Mouse (Mus musculus): ENCODE data around the gene Sapcd2. TPM values are rescaled to one million over a fixed set of nuclear protein-coding genes. Genes with fewer than 3 reads are reported as not detected.
"Not testable (repeated sequence)": the region's sequence is repeated elsewhere in the genome, so short reads cannot be mapped to it uniquely, and the experiment has no call there.

Gene Sapcd2
- polyA plus RNA-seq, 1 experiment from 2014 or later: 25.5 TPM

DNA sequence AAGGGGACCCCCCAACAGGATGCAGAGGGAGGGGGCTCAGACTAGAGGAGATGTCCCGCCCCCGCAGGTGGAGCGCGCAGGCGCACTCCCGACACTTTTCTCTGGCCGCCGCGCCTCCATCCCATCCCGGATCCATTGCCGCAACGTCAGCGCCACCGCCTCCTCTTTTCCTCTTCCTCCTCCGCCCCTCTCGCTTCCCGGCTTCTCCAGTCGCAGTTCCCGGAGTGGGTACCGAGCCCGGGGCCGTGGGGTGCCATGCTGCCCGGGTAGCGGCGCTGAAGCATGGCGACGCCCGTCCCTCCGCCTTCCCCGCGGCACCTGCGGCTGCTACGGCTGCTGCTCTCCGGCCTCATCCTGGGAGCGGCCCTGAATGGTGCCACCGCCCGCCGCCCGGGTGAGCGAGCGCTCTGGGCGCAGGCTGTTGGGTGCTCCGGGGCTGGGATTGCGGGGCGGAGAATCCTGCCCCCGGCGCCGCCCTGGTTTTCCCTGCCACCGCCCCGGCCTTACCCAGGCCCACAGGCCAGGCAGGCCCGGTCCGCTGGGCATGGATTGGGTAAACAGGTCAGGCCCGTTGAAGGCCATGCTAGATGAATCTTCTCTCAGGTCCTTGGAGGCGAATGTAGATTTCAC, 31.0 kb downstream of the Sapcd2 start:
- H3K4me3 ChIP-seq (replicated peaks): peak overlapping the region; percentile 97
- peaks cover 27% of the 10 kb centered on the region for H3K36me3 ChIP-seq
- H3K27me3 ChIP-seq: peaks cover 34% of the 10 kb centered on the region
- H3K4me1 ChIP-seq (replicated peaks): peaks cover 44% of the 10 kb centered on the region
- peak overlapping the region; percentile 99 for H3K9ac ChIP-seq (replicated peaks)
- H3K4me2 ChIP-seq (replicated peaks): peak overlapping the region; percentile 72
- ATAC-seq: peak; percentile 73
- no peaks in the 10 kb centered on the region for H3K9me3 ChIP-seq
- 1% methylated on average over 54 of the region's 54 CpGs for WGBS
- peak overlapping the region; percentile 92 for H3K27ac ChIP-seq

DNA sequence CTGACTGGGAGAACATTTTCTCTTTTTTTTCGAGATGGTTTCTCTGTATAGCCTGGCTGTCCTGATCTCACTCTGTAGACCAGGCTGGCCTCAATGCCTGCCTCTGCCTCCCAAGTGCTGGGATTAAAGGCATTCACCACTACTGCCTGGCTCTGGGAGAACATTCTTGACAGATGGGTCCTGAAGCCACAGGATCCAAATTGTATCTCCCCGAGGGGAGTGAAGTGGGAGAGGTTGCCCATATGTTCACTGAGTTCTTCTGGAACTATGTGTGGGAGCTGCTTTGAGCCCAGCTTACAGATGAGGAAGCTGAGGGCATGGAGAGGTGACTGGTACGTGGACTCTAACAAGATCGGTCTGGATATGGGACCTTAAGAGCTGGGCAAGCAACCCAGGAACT, 31.9 kb downstream of the Sapcd2 start:
- H3K27me3 ChIP-seq: peaks cover 25% of the 10 kb centered on the region
- peaks cover 36% of the 10 kb centered on the region for H3K36me3 ChIP-seq
- peak overlapping the region; percentile 92 for H3K27ac ChIP-seq
- ATAC-seq: no peak
- H3K4me1 ChIP-seq (replicated peaks): peaks cover 44% of the 10 kb centered on the region
- peak overlapping the region; percentile 72 for H3K4me2 ChIP-seq (replicated peaks)
- H3K4me3 ChIP-seq (replicated peaks): peak overlapping the region; percentile 97
- 95% methylated on average over 4 of the region's 4 CpGs for WGBS
- H3K9ac ChIP-seq (replicated peaks): peak overlapping the region; percentile 99
- no peaks in the 10 kb centered on the region for H3K9me3 ChIP-seq

DNA sequence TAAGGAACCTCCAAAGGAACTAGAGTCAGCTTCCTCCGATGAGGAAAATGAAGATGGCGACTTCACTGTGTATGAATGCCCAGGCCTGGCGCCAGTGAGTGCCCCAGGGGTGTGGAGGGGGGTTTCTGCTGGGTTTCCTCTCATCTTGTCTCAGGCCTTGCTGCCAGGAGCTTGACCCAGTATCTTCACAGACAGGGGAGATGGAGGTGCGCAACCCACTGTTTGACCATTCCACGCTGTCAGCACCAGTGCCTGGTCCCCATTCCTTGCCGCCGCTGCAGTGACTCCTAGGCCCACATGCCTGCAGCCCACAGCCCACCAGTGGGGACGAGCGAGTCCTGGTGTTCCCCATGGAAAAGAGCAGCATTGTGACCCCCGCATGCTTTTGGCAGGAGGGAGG, 36.8 kb downstream of the Sapcd2 start:
- Histone ChIP-seq H3K9ac (replicated peaks) (no peak overlapping the region), H3K9me3 (no peaks in the 10 kb centered on the region), H3K4me2 (replicated peaks) (no peak overlapping the region), H3K4me3 (replicated peaks) (no peak overlapping the region), H3K27ac (no peak overlapping the region), H3K27me3 (no peaks in the 10 kb centered on the region), H3K4me1 (replicated peaks) (peaks cover 29% of the 10 kb centered on the region), H3K36me3 (peaks cover 58% of the 10 kb centered on the region)
- WGBS: 89% methylated on average over 10 of the region's 10 CpGs
- ATAC-seq: no peak

DNA sequence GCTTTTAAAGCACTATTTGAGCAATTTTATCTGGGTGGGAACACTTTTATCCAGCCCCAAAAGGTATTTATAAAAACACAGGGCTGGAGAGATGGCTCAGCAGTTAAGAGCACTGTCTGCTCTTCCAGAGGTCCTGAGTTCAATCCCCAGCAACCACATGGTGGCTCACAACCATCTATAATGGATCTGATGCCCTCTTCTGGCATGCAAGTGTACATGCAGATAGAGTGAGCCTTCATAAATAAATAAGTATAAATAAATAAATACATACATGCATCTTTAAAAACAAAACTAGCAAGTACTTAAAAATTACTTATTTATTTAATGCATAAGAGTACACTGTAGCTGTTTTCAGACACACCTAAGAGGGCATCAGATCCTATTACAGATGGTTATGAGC, 41.3 kb downstream of the Sapcd2 start:
- peaks cover 28% of the 10 kb centered on the region for H3K36me3 ChIP-seq
- not testable (repeated sequence) for H3K27me3 ChIP-seq; ATAC-seq; H3K4me2 ChIP-seq (replicated peaks); H3K9ac ChIP-seq (replicated peaks); H3K27ac ChIP-seq; H3K4me1 ChIP-seq (replicated peaks); H3K9me3 ChIP-seq; H3K4me3 ChIP-seq (replicated peaks)

DNA sequence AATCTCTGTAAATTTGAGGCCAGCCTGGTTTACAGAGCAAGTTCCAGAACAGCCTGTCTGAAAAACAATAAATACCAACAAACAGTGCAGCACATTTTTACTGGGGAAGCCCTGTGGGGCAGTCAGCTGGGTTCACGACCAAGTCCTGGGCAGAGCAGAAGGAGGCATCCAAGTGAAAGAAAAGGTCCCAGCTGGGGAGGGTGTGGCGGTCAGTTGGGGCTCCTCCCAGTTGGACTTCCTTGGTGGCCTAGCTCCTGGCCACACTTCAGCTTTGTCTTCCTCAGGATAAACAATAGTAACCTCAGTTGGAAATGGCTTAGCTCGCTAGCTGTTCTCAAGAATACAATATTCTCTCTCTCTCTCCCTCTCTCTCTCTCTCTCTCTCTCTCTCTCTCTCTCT, 45.3 kb downstream of the Sapcd2 start:
- Histone ChIP-seq H3K27ac (no peak overlapping the region), H3K27me3 (no peaks in the 10 kb centered on the region), H3K4me1 (replicated peaks) (peaks cover 2% of the 10 kb centered on the region; the same call in 1 of the 2 replicates), H3K4me2 (replicated peaks) (no peak overlapping the region), H3K36me3 (peaks cover 3% of the 10 kb centered on the region), H3K9me3 (no peaks in the 10 kb centered on the region), H3K4me3 (replicated peaks) (no peak overlapping the region), H3K9ac (replicated peaks) (no peak overlapping the region)
- no peak for ATAC-seq
- WGBS: 13% methylated on average over 3 of the region's 3 CpGs

DNA sequence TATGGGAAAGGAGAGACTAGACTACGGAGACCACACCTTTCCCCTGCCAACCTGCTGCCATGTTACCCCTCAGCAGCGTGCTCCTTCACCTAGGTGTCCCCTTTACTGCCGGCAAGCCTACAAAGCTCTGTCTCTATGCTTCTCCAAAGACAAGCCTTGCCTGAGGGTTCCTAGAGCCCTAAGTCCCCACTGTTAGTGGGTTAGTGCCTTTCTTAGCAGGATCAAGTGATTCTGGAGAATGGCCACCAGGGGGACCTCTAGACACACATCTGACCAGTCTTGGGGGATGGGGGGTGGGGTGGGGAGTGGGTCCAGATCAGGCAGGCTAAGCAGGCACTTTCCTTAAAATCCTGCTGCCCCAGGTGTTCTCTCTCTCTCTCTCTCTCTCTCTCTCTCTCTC, 49.8 kb downstream of the Sapcd2 start:
- Histone ChIP-seq H3K4me2 (replicated peaks) (no peak overlapping the region), H3K27ac (no peak overlapping the region), H3K9ac (replicated peaks) (no peak overlapping the region), H3K27me3 (peaks cover 30% of the 10 kb centered on the region), H3K36me3 (no peaks in the 10 kb centered on the region), H3K9me3 (no peaks in the 10 kb centered on the region), H3K4me3 (replicated peaks) (no peak overlapping the region), H3K4me1 (replicated peaks) (peaks cover 2% of the 10 kb centered on the region; the same call in 1 of the 2 replicates)
- 20% methylated on average over 3 of the region's 3 CpGs for WGBS
- ATAC-seq: peak; percentile 51

DNA sequence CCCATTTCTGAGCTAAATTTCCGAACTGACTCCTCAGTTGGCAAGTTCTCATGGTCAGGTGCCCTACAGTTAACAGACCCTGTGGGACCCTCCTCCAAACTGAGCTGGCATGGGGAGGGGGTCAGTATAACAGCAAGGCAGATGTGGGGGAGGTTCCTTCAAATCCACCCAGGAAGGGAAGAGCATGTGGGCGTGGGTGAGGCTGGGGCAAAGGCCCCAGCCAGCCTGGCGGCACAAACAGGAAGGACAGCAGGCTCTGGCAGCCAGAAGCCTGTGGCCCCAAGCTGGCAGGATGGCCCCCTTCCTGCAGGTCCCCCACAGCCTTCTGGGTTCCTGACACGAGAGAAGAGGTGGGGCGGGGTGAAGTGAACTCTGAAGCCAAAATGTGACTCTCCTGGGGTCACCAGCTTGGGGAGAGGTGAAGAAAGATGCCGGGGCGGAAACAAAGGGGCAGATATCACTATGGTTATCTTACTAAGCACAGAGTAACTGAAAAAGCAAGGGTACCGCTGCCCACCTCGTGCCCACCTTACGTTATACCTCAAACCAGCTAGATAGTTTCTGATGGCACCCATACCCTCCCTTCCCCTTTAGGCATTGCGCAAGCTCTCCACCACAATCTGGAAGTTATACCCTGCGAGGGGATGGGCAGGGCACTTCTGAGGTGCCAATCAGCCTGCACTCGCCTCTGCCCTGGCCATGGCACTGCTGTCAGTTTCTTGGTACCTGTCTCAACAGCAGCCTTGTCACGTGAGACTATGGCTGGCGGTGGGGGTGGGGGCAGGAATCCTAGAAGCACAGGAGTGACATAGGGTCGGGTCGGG, 50.7 kb downstream of the Sapcd2 start, which contains the start of gene Fut7:
Gene Fut7, plus strand, starts transcription at position 681 of the 824 bp plus-strand sequence.
- 71% methylated on average over 17 of the region's 17 CpGs for WGBS

DNA sequence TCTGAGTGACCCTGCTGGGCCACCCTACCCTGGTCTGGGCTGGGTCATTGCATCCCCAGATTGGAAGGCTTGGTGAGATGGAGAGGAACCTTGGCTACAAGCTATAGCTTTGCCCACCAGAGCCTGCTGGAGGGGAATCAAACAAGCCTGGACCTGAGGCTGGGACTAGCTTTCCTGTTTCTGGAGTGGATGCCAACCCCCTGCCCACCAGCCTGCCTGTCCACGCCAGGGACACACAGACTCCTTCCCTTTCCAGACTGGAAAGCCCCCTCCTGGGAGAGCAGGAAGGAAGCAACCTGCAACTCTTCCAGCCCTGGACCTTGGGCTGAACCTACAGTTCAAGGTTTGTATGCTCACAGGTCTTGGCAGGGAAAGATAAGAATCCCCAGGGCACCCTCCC, 51.5 kb downstream of the Sapcd2 start:
- Histone ChIP-seq H3K9ac (replicated peaks) (no peak overlapping the region), H3K27me3 (peaks cover 30% of the 10 kb centered on the region), H3K4me3 (replicated peaks) (no peak overlapping the region), H3K4me2 (replicated peaks) (no peak overlapping the region), H3K36me3 (no peaks in the 10 kb centered on the region), H3K9me3 (no peaks in the 10 kb centered on the region), H3K4me1 (replicated peaks) (peaks cover 2% of the 10 kb centered on the region; the same call in 1 of the 2 replicates), H3K27ac (no peak overlapping the region)
- WGBS: 73% methylated on average over 1 of the region's 1 CpGs
- ATAC-seq: no peak

More for the DNA sequence above, 50.7 kb downstream of the Sapcd2 start, which contains the start of gene Fut7:
- Histone ChIP-seq H3K36me3 (no peaks in the 10 kb centered on the region), H3K4me1 (replicated peaks) (0 out of 2 replicates have a peak, but pooled peaks cover 2% of the 10 kb centered on the region), H3K9ac (replicated peaks) (no peak within 1 kb of the TSS), H3K4me3 (replicated peaks) (no peak within 1 kb of the TSS), H3K9me3 (no peaks in the 10 kb centered on the region), H3K4me2 (replicated peaks) (no peak within 1 kb of the TSS), H3K27ac (no peak within 1 kb of the TSS), H3K27me3 (peaks cover 30% of the 10 kb centered on the region)
- ATAC-seq: no peak

DNA sequence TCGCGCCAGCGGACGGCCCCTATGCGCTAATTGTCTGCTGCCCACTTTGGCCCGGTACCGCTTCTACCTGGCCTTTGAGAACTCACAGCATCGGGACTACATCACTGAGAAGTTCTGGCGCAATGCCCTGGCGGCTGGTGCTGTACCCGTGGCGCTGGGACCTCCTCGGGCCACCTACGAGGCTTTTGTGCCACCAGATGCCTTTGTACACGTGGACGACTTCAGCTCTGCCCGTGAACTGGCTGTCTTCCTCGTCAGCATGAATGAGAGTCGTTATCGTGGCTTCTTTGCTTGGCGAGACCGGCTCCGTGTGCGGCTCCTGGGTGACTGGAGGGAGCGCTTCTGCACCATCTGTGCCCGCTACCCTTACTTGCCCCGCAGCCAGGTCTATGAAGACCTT, 53.4 kb downstream of the Sapcd2 start:
- no peaks in the 10 kb centered on the region for H3K36me3 ChIP-seq
- 59% methylated on average over 27 of the region's 27 CpGs for WGBS
- ATAC-seq: no peak

DNA sequence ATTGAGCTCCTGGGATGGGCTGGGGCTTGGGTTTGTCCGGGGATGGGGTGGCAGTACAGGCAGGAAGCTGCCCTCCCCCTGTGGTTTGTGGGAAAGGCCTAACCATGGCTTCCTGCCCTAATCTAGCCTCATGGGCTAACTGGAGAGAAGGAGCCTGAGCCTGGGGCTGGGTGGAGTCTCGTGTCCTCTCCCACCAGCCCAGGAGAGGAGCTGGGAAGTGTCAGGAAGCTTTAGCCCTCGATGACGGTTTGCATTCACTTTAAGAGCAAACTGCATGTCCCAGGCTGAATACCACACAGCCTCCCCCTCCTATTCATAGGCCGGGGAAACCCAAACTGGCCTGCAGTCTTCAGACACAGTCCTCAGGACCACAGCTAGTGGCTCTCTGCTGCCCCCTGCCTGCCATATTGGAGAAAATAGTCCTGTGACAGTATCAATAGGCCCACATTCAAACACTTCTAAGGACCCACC, 54.6 kb downstream of the Sapcd2 start:
- Histone ChIP-seq H3K4me1 (replicated peaks) (peaks cover 31% of the 10 kb centered on the region), H3K4me3 (replicated peaks) (no peak overlapping the region), H3K36me3 (no peaks in the 10 kb centered on the region), H3K27me3 (peaks cover 30% of the 10 kb centered on the region), H3K9ac (replicated peaks) (no peak overlapping the region), H3K9me3 (no peaks in the 10 kb centered on the region), H3K4me2 (replicated peaks) (no peak overlapping the region), H3K27ac (no peak overlapping the region)
- no peak for ATAC-seq
- 28% methylated on average over 5 of the region's 5 CpGs for WGBS

More for the DNA sequence above, 53.4 kb downstream of the Sapcd2 start:
- Histone ChIP-seq H3K27ac (no peak overlapping the region), H3K27me3 (peaks cover 30% of the 10 kb centered on the region), H3K4me1 (replicated peaks) (peaks cover 19% of the 10 kb centered on the region), H3K4me3 (replicated peaks) (no peak overlapping the region), H3K9me3 (no peaks in the 10 kb centered on the region), H3K9ac (replicated peaks) (no peak overlapping the region), H3K4me2 (replicated peaks) (no peak overlapping the region)

DNA sequence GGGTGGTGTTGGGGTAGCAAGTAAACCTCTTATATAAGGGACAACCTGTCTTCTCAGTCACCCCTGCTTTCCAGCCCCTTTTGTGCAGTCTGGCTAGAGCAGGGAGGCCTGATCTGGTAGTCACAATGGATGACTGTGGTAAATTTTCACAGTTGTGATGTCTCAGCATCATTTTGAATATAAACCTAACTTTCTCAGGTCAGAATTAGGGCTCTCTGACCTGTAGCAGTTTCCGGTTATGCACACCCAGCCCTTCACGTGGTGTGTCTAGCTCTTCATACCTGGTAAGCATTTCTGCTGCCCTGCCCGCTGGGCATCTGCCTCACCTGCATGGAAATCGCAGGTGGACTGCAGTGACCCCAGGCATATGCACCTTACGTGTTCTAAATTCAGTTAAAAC, 55.1 kb downstream of the Sapcd2 start:
- no peak overlapping the region for H3K27ac ChIP-seq
- H3K4me2 ChIP-seq (replicated peaks): no peak overlapping the region
- H3K9ac ChIP-seq (replicated peaks): no peak overlapping the region
- no peaks in the 10 kb centered on the region for H3K36me3 ChIP-seq
- H3K4me1 ChIP-seq (replicated peaks): peaks cover 29% of the 10 kb centered on the region
- ATAC-seq: no peak
- H3K9me3 ChIP-seq: no peaks in the 10 kb centered on the region
- H3K4me3 ChIP-seq (replicated peaks): no peak overlapping the region
- 91% methylated on average over 5 of the region's 5 CpGs for WGBS
- peaks cover 30% of the 10 kb centered on the region for H3K27me3 ChIP-seq

All from midbrain, embryonic 13.5 days (tissue).